Mouse (Mus musculus): ENCODE measurements around the gene Mt2. TPM values are rescaled to one million over a fixed set of nuclear protein-coding genes. Genes with fewer than 3 reads are reported as not detected.
A peak's percentile ranks its signal among the peaks of the same experiment; 100 is the strongest.

Gene Mt2
- polyA plus RNA-seq, 1 experiment = not detected

DNA sequence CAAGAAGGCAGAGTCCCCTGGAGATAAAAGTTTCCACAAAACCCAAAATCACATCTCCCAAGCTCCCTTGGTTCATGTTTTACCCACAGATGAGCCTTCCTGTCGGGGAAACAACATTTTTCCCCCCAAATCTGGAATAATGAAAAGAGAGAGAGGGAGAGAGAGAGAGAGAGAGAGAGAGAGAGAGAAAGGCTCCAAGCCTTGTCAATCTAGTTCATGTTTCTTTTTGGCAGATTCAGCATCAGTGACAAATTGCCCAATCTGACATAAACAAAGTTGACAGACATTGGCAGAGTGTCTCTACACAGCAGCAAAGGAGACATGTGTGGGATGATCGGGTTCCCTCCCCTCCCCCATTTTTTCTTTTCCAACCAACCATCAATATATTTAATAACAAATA, 35.0 kb downstream of the Mt2 start:
- H3K27ac ChIP-seq (ENCODE audit: insufficient read depth, low read depth, low read length) = no peak overlapping the region
- TF ChIP-seq CTCF (IDR thresholded peaks at IDR 0.05; ENCODE audit: insufficient read depth, low read depth, low read length) (no peak), POLR2A (IDR thresholded peaks at IDR 0.05; ENCODE audit: insufficient read depth, low read depth, low read length) (no peak)
- H3K4me1 ChIP-seq (ENCODE audit: control insufficient read depth, insufficient read depth, low read length) = peaks cover 2% of the 10 kb centered on the region
- WGBS = 68% methylated on average over 2 of the region's 2 CpGs
- no peak overlapping the region for H3K4me3 ChIP-seq (ENCODE audit: insufficient read depth, low read depth, low read length)

DNA sequence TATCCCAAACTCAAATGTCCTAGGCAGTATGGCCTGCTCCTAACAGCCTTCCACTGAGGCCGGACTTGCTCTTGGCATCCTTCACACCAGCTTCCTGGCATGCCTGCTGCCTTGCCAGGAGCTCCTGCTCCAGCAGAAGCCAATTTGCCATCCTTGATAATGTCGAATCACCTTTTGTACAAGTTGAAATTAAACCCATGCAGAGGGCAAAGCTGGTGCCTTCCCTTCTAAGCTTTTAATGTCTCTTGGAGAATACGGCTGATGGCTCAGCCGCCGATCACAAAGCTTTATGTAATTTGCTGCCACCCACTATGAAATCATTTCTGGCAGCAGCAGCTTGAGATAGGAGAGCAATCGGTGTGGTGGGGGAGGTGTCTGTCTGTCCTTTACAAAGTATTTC, 37.2 kb downstream of the Mt2 start:
- peak overlapping the region; percentile 22 for H3K27ac ChIP-seq (ENCODE audit: insufficient read depth, low read depth, low read length)
- no peak overlapping the region for H3K4me3 ChIP-seq (ENCODE audit: insufficient read depth, low read depth, low read length)

DNA sequence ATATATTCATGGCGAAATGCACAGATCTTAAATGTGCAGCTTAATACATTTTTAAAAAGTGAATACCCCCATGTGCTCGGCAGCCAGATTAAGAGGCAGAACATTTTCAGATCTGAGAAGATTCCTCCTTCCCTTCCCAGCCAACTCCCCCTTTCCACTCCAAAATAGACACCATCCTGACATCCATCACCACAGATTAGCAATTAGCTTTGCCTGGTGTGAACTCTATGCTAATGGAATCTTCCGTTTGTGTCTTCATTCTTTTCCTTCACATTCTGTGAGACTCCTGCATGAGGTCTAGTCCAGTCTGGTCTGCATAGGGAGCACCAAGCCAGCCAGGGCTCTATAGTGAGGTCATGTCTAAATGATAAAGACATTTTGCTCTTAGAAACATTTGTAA, 37.8 kb downstream of the Mt2 start:
- 0 out of 2 replicates have a peak overlapping the region, but pooled peaks have one; percentile 32 for H3K27ac ChIP-seq (ENCODE audit: insufficient read depth, low read depth, low read length)
- TF ChIP-seq CTCF (IDR thresholded peaks at IDR 0.05; ENCODE audit: insufficient read depth, low read depth, low read length) = no peak
- TF ChIP-seq POLR2A (IDR thresholded peaks at IDR 0.05; ENCODE audit: insufficient read depth, low read depth, low read length) = no peak
- peaks cover 2% of the 10 kb centered on the region for H3K4me1 ChIP-seq (ENCODE audit: control insufficient read depth, insufficient read depth, low read length)
- WGBS = 31% methylated on average over 3 of the region's 3 CpGs
- no peak overlapping the region for H3K4me3 ChIP-seq (ENCODE audit: insufficient read depth, low read depth, low read length)

More for the DNA sequence above, 37.2 kb downstream of the Mt2 start:
- WGBS = 27% methylated on average over 6 of the region's 6 CpGs
- no peak for TF ChIP-seq CTCF (IDR thresholded peaks at IDR 0.05; ENCODE audit: insufficient read depth, low read depth, low read length)
- TF ChIP-seq POLR2A (IDR thresholded peaks at IDR 0.05; ENCODE audit: insufficient read depth, low read depth, low read length) = no peak
- peaks cover 2% of the 10 kb centered on the region for H3K4me1 ChIP-seq (ENCODE audit: control insufficient read depth, insufficient read depth, low read length)

DNA sequence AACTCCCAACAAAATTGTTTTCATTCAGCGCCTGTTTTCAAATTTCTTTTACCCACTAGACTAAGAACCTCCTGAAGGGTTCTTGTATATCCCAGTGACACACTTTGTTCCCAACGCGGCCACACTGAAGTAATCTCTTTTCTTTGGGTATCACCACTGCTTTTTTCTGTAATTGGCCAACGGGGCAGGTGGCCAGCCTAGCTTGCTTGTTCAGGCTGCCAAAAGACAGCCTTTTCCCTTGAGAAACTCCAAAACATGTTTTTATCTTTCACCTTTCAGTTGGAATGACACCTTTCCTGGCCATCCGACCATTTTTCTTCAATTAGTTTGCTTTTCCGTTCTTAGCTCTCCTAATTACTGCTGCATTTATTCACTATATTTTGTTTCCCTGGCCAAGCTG, 41.4 kb downstream of the Mt2 start:
- WGBS = 16% methylated on average over 6 of the region's 6 CpGs
- Histone ChIP-seq H3K4me3 (ENCODE audit: insufficient read depth, low read depth, low read length) (peak overlapping the region; percentile 43), H3K27ac (ENCODE audit: insufficient read depth, low read depth, low read length) (peak overlapping the region; percentile 68), H3K4me1 (ENCODE audit: control insufficient read depth, insufficient read depth, low read length) (peaks cover 11% of the 10 kb centered on the region)
- TF ChIP-seq CTCF (IDR thresholded peaks at IDR 0.05; ENCODE audit: insufficient read depth, low read depth, low read length) (no peak), POLR2A (IDR thresholded peaks at IDR 0.05; ENCODE audit: insufficient read depth, low read depth, low read length) (no peak)

DNA sequence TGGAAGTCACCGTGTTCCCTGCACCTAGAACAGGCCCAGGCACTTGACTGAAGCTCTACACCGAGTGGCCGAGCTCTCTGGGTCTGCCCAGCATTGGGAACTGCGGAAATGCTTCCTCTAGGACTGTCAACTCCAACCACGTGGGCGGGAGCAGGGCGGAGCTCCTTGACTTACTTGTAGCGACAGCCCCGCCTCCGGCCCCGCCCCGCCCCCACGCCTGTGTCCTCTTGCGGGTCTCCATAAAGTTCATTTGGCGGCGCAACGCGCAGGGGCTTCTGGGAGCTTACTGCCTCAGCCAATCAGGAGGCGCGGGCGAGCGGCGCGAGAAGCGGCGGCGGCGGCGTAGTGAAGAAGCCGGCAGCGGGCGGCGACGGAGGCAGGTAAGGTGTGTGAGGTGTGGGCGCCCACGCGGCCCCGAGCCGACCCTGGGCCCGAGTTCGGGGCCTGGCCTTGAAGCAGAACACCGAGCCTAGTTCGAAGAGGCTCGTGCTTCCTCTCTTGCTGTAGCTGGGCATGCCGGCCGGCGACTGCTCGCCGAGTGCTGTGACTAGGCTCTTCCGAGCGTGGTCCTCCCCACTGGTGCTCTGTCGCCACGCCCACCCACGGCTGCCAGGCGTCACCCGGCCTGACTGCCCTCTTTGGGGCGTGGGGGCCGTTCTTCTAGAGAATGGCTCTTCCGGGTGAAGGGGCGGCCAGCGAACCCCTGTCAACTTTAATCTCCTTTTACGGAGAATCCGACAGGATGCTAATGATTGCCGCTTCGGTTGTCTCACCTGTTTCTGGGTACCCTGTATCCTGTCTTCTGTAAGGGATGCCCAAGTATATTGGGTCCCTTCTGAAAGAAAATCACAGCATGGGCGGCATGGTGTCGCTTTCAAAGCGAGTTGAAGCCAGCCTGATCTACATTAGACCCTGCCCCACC, 42.0 kb downstream of the Mt2 start, which contains the start of gene Nup93:
Nup93 (plus strand) TSS at position 313 of the 922 bp plus-strand sequence.
- TF ChIP-seq POLR2A (IDR thresholded peaks at IDR 0.05; ENCODE audit: insufficient read depth, low read depth, low read length) (peak; percentile 43; the same call in 1 of the 2 replicates), CTCF (IDR thresholded peaks at IDR 0.05; ENCODE audit: insufficient read depth, low read depth, low read length) (no peak)
- Histone ChIP-seq H3K4me1 (ENCODE audit: control insufficient read depth, insufficient read depth, low read length) (peaks cover 10% of the 10 kb centered on the region), H3K4me3 (ENCODE audit: insufficient read depth, low read depth, low read length) (peak within 1 kb of the TSS; percentile 70), H3K27ac (ENCODE audit: insufficient read depth, low read depth, low read length) (peak within 1 kb of the TSS; percentile 68)
- under 1% methylated on average over 68 of the region's 68 CpGs for WGBS

Other genes starting within 250 kb of the Mt2 start
- not detected in 2 replicates for gene Amfr, start 159.8 kb upstream of the Mt2 start, polyA plus RNA-seq (2012; ENCODE audit: insufficient read depth, insufficient read length, low replicate concordance, missing spikeins)
- not detected in 2 replicates for gene Nudt21, start 135.6 kb upstream of the Mt2 start, polyA plus RNA-seq (2012; ENCODE audit: insufficient read depth, insufficient read length, low replicate concordance, missing spikeins)
- not detected in 2 replicates for gene Ogfod1, start 135.5 kb upstream of the Mt2 start, polyA plus RNA-seq (2012; ENCODE audit: insufficient read depth, insufficient read length, low replicate concordance, missing spikeins)
- not detected in 2 replicates for gene Bbs2, start 73.7 kb upstream of the Mt2 start, polyA plus RNA-seq (2012; ENCODE audit: insufficient read depth, insufficient read length, low replicate concordance, missing spikeins)
- gene Mt4, start 35.5 kb upstream of the Mt2 start, polyA plus RNA-seq (2012; ENCODE audit: insufficient read depth, insufficient read length, low replicate concordance, missing spikeins) = not detected in 2 replicates
- gene Mt3, start 20.1 kb upstream of the Mt2 start, polyA plus RNA-seq (2012; ENCODE audit: insufficient read depth, insufficient read length, low replicate concordance, missing spikeins) = not detected in 2 replicates
- gene Mt1, start 6.4 kb downstream of the Mt2 start, polyA plus RNA-seq (2012; ENCODE audit: insufficient read depth, insufficient read length, low replicate concordance, missing spikeins) = 885 TPM in 1 of 2 replicates, not detected in the other
- not detected in 2 replicates for gene Nup93, start 41.9 kb downstream of the Mt2 start, polyA plus RNA-seq (2012; ENCODE audit: insufficient read depth, insufficient read length, low replicate concordance, missing spikeins)
- gene Slc12a3, start 156.5 kb downstream of the Mt2 start, polyA plus RNA-seq (2012; ENCODE audit: insufficient read depth, insufficient read length, low replicate concordance, missing spikeins) = not detected in 2 replicates
- not detected in 2 replicates for gene Herpud1, start 213.8 kb downstream of the Mt2 start, polyA plus RNA-seq (2012; ENCODE audit: insufficient read depth, insufficient read length, low replicate concordance, missing spikeins)

Measured in olfactory bulb, adult 2 months (tissue).